Mouse (Mus musculus): ENCODE measurements around the gene Lims1.

GRCm38 (mm10) chr10:58342199-58342598 is 18.9 kb downstream of the Lims1 start:
- TF ChIP-seq GATA1 (IDR thresholded peaks at IDR 0.05; ENCODE audit: low read length) (no peak), TAL1 (IDR thresholded peaks at IDR 0.05; ENCODE audit: low read length) (no peak)
